Mouse (Mus musculus) adrenal gland, postnatal 0 days (tissue): ENCODE measurements around the gene Gm48552. TPM values are rescaled to one million over a fixed set of nuclear protein-coding genes. Genes with fewer than 3 reads are reported as not detected.

Experiments
- microRNA-seq: library from miRNA; unstranded; fragments of <30 nt; microRNA quantifications from one replicate; pipeline ENCODE4, GENCODE M21; 2016; ENCODE audit warnings: borderline replicate concordance; ENCODE audit not compliant: insufficient number of aligned reads
- polyA plus RNA-seq: library from polyadenylated mRNA; unstranded; fragments of >200 nt; fragmentation: Nextera tagmentation; extraction: Ambion mirVana; gene quantifications from 2 replicates; pipeline ENCODE4 v1.2.1, GENCODE M21; 2015

Gm48552 gene
- 0.77 and 1.2 TPM in 2 replicates for polyA plus RNA-seq

DNA sequence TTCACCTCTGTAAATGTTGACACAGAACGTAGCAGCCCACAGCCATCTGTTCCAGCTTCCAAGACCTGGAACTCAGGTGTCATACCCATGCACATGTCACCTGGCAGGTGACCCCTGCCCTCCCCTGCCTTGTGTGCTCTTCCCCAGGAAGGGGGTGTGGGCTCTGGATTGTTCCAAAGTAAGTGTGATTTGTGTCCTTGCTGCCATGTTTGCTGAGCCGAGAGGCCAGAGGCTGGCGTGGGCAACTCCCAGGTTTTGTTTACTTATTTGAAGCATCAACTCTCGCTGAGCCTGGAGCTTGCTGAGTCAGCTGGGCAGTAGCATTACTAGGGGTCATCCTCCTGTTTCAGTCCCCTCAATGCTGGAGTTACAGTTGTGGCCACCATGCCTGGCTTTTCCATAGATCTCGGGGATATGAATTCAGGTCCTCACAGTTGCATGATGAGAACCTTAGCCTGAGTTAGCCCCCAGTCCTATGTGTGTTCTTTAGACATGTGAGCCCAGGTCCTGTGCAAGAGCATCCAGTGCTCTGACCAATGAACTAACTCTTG, at the start of gene Gm48552:
Gm48552 (plus strand) TSS at position 501 of the 551 bp plus-strand sequence.

DNA sequence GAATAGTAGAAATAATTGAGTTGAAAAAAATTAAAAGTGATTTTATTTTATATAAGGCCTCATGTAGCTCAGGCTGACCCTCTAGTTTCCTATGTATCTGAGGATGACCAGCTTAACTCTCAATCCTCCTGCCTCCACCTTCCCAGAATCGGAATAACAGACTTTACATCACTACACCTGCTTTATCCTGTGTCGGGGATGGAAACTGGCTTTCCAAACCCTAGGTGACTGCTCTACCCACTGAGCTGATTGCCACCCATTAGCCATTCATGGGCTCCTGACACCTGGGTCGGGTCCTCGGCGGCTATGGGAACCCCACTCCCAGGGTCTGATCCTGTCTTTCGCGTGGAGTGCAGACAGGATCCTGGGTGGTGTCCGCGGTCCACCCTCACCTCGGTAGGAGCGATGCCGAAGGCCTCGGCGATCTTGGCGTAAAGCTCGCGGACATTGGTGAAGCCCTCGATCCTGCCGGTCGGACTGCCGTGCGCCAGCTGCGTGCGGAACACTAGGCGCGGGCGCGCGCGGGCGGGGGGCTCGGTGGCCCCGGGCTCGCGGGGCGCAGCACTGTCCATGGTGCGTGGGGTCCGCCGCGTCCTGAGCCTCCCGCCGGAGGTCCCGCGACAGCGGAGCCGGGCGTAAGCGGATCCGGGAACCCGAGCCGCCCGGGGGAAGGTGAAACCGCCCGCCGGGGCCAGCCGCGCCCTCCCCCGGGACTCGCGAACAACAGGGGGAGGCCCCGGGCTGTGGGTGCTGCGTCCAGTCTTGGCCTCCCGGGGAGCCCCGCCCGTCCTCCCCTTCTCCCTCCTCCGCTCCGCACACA, 45.9 kb upstream of the Gm48552 start, which contains the start of gene Gipc3:
Gipc3 (minus strand) TSS at position 581 of the 820 bp plus-strand sequence.

DNA sequence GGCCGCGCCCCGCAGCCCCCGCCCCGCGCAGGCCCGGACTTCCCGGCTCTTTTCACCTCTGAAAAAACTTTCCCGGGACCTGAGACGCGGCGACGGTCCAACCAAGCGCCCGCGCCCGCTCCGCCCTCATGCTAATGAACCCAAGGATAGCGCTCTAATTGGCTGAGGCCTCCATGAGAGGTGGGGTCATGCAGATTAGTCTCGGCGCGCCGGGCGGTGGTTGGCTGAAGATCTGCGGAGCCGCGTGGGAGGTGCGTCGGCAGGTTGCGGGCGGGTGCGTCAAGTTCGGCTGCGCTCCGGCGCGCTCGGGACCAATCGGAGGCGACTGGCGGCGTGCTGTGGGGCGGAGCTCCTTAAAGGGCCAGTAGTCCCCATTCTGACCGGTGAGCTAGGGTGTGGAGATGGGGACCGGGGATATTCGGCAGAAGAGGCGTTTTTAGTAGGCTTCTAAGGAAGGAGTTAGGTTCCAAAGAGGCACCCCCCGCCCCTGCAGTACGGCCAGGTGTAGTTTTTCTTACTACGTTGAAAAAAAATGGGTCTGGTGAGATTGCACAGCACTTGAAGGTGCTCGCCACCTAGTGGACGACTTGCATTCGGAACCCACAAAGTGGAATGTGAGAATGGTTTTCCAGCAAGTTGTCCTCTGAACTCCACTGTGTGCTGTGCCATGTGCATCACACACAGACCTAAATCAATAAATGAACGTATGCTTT, 38.3 kb upstream of the Gm48552 start, which contains the start of gene Hmg20b:
Hmg20b (minus strand) TSS at position 130 of the 713 bp plus-strand sequence.

DNA sequence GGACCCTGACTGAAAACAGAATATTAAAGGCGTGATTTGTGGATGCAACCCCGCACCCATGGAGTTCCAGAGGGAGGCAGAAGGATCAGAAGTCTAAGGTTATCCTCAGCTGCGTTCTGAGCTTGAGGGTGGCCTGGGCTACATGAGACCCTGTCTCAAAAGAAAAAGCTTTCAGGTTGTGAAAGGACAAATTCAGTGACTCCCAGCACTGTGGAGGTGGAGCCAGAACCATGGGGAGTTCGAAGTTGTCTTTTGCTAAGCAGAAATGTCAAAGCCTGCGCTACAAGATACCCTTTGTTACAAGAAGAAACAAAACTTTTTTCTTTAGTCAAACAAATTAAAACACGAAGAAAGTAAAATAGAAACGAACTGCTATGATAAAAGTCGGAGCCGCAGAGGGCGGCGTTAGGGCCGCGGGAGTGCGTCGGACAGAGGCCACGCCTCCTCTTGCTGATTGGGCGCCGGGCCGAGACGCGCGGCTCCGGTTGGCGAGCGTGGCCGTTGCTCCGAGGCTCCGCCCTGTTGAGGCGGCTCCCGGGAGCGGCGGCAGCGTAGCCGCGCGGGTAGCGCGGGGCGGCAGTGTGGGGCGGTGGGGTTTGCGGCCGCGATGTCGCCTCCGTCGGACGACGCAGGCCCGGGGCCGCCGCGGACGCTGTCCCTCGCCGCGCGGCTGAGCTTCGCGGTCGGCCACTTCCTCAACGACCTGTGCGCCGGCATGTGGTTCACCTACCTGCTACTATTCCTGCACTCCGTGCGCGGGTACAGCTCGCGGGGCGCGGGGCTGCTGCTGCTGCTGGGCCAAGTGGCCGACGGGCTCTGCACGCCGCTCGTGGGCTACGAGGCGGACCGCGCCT, 31.6 kb upstream of the Gm48552 start, which contains the start of gene Mfsd12:
Mfsd12 (plus strand) TSS at position 501 of the 854 bp plus-strand sequence.

DNA sequence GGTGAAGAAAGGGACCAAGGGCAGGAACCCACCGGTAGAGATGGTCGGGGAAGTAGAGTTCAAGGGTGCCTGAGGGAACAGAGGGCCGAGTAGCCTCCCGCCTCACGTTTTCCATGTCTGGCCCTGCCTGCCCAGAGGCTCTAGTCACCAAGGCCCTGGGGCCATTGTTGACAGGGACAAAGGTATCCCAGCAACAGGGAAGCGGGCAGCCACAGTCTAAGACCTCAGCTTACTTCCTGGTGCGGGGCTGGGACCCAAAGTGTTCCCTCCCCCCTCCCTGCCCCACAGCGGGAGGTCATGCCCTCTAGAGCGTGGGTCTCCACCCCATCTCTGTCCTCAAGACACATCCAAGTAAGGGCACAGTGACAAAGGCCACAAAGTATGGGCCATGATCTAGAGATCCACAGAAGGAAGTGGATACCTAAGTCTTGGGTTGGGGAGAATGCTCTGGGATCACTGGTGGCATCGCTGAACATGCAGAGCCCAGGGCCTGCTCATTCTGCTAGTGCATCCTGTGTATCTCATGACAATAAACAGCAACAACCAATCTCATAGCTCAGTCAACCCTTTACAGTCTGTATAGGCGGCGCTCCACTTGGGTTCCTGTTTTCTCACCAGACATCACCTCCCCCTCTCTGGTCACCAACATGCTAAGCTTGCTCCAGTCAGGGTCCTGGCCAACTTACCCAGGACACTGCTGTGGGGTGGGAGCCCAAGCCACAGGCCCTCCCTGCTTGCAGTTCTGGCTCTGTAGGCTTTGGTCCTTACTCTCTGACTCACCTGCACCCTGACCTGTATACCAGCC, 22.9 kb upstream of the Gm48552 start, which contains the start of gene 4930404N11Rik:
4930404N11Rik (minus strand) TSS at position 145 of the 805 bp plus-strand sequence.

DNA sequence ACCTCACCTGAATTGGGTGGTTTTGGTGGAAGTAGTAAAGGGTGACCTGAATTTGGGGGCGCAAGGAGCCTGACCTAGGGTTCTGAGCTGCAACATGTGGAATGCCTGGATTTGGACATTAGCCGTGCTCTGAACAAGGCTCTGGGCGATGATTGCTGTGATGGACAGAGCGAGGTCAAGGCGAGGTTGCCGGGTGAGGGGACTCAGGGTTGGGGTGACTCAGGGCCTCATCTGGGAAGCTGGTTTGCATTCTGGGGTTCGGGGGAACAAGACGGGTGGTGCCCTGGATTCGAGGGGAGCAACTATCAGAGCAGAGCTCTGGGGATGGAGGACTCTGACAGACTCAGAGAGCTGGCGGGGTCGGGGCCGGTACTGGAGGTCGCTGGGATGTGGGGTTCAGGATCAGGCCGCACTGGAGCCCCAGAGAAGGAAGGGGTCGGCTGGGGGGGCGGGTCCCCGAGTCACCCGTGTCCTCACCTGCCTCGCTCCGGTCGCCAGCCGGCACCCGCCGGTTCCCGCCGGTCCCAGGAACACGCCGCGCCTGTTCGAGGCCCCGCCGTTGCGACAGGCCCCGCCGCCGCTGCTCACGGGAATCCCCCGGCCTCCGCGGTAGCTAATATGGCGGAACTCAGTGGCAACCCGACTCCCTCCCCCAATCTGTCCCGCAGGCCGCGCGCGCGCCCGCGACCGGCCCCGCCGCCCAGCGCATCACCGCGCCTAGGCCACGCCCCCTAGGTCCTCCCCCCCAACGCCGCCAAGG, 10.8 kb upstream of the Gm48552 start, which contains the start of gene Fzr1:
Fzr1 (minus strand) TSS at position 724 of the 760 bp plus-strand sequence.

DNA sequence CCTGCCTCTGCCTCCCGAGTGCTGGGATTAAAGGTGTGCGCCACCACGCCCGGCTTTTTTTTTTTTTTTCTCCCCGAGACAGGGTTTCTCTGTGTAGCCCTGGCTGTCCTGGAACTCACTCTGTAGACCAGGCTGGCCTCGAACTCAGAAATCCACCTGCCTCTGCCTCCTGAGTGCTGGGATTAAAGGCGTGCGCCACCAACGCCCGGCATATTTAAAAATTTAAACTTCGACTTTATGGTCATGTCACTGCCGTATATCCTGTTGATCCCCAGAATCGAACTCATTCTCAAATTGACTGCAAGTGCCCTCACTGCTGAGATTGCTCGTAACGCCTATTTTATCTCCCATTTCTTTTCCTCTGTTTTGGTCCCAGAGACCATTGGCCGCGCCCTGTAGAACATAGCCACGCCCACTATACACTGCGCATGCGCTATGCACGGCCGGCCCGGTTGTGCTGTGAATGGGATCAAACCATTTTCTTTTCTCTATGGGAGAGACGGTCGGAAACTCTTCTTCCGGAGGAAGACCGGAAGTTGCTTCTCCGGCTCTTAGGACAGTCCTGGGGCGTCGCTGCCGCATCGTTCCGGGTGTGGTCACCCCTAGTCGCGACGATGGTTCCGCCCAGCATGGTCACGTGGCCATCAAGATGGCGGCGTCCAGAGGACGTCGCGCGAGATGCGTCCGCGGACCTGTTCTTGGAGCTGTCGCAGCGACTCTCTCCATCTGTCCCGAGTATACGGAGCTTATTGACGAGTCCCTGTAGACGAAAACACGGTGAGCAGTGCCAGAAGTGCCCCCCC, 4.8 kb upstream of the Gm48552 start, which contains the start of the genes Dohh and Gm48551:
Dohh (plus strand) TSS at position 627 of the 803 bp plus-strand sequence.
Gm48551 (plus strand) TSS at position 665 of the 803 bp plus-strand sequence.

DNA sequence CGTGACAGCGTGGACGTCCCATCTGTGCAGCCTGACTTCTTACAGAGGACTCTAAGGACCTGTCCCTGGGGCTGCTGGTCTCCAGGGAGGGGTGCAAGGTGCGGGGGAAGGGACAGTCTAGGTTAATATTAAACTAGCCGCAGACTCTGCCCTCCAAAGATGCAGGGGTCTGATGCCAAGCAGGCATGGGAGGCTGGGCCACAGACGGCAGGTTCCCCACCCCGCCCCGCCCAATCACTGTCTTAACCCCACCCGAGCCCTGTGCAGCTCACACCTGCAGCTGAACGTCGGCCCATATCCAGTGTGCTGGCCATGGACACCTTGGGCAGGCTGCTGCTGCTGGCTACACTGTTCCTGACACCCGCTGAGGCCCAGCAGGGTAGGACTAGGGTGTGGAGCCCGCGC, 4.0 kb downstream of the Gm48552 start, which contains the start of gene Smim24:
Smim24 (plus strand) TSS at position 271 of the 405 bp plus-strand sequence.

Small RNA genes lying within 50 kb of the gene (microRNA-seq; reads per million reads assigned to microRNA genes)
- 2.1 reads per million for gene Mir1191b
- gene Mir6913: not detected

Other genes starting within 250 kb of the Gm48552 start
- 15.5 and 24.7 TPM in 2 replicates for gene Pias4, start 221.1 kb upstream of the Gm48552 start, polyA plus RNA-seq
- 323 and 361 TPM in 2 replicates for gene Eef2, start 212.4 kb upstream of the Gm48552 start, polyA plus RNA-seq
- 45.5 and 58.7 TPM in 2 replicates for gene Dapk3, start 206.0 kb upstream of the Gm48552 start, polyA plus RNA-seq
- gene 4930442H23Rik, start 205.2 kb upstream of the Gm48552 start, polyA plus RNA-seq: 0.16 TPM in 1 of 2 replicates, not detected in the other
- 0.13 TPM in 1 of 2 replicates, not detected in the other for gene Nmrk2, start 187.0 kb upstream of the Gm48552 start, polyA plus RNA-seq
- 2.4 and 8.1 TPM in 2 replicates for gene Atcay, start 158.2 kb upstream of the Gm48552 start, polyA plus RNA-seq
- gene Zfr2, start 155.8 kb upstream of the Gm48552 start, polyA plus RNA-seq: 5.5 and 7.2 TPM in 2 replicates
- 1.5 and 1.8 TPM in 2 replicates for gene Matk, start 136.1 kb upstream of the Gm48552 start, polyA plus RNA-seq
- 257 and 299 TPM in 2 replicates for gene Mrpl54, start 122.1 kb upstream of the Gm48552 start, polyA plus RNA-seq
- gene Apba3, start 122.0 kb upstream of the Gm48552 start, polyA plus RNA-seq: 29.0 and 34.3 TPM in 2 replicates
- 0.76 and 1.2 TPM in 2 replicates for gene Tjp3, start 97.4 kb upstream of the Gm48552 start, polyA plus RNA-seq
- 29.5 and 37.8 TPM in 2 replicates for gene Pip5k1c, start 96.0 kb upstream of the Gm48552 start, polyA plus RNA-seq
- gene Cactin, start 67.9 kb upstream of the Gm48552 start, polyA plus RNA-seq: 17.8 and 25.6 TPM in 2 replicates
- gene Tbxa2r, start 60.3 kb upstream of the Gm48552 start, polyA plus RNA-seq: 28.4 and 31.0 TPM in 2 replicates
- gene Gipc3, start 45.7 kb upstream of the Gm48552 start, polyA plus RNA-seq: 0.11 and 0.12 TPM in 2 replicates
- 59.6 and 78.9 TPM in 2 replicates for gene Hmg20b, start 38.5 kb upstream of the Gm48552 start, polyA plus RNA-seq
- 8.9 and 10.3 TPM in 2 replicates for gene Mfsd12, start 31.5 kb upstream of the Gm48552 start, polyA plus RNA-seq
- gene 4930404N11Rik, start 23.2 kb upstream of the Gm48552 start, polyA plus RNA-seq: 0.95 and 2.1 TPM in 2 replicates
- gene Fzr1, start 10.5 kb upstream of the Gm48552 start, polyA plus RNA-seq: 42.1 and 63.2 TPM in 2 replicates
- 62.7 and 76.5 TPM in 2 replicates for gene Dohh, start 4.6 kb upstream of the Gm48552 start, polyA plus RNA-seq
- gene Gm48551, start 4.5 kb upstream of the Gm48552 start, polyA plus RNA-seq: 1.4 and 3.0 TPM in 2 replicates
- gene Smim24, start 4.0 kb downstream of the Gm48552 start, polyA plus RNA-seq: 3.3 and 8.2 TPM in 2 replicates
- gene Nfic, start 66.6 kb downstream of the Gm48552 start, polyA plus RNA-seq: 65.6 and 73.8 TPM in 2 replicates
- 1.6 and 6.1 TPM in 2 replicates for gene Celf5, start 93.7 kb downstream of the Gm48552 start, polyA plus RNA-seq
- 42.4 and 49.4 TPM in 2 replicates for gene Ncln, start 107.4 kb downstream of the Gm48552 start, polyA plus RNA-seq
- gene S1pr4, start 111.1 kb downstream of the Gm48552 start, polyA plus RNA-seq: 1.2 and 1.8 TPM in 2 replicates
- 2.0 and 2.2 TPM in 2 replicates for gene Gna15, start 135.2 kb downstream of the Gm48552 start, polyA plus RNA-seq
- 61.6 and 64.5 TPM in 2 replicates for gene Gna11, start 156.2 kb downstream of the Gm48552 start, polyA plus RNA-seq
- gene Aes, start 170.5 kb downstream of the Gm48552 start, polyA plus RNA-seq: 477 and 665 TPM in 2 replicates
- 6.8 and 10.0 TPM in 2 replicates for gene Tle2, start 185.6 kb downstream of the Gm48552 start, polyA plus RNA-seq
- gene Tle6, start 212.1 kb downstream of the Gm48552 start, polyA plus RNA-seq: 14.5 and 17.4 TPM in 2 replicates
- 0.46 and 0.72 TPM in 2 replicates for gene BC025920, start 217.3 kb downstream of the Gm48552 start, polyA plus RNA-seq
- 15.8 and 23.5 TPM in 2 replicates for gene Sirt6, start 238.8 kb downstream of the Gm48552 start, polyA plus RNA-seq
- 11.6 and 13.9 TPM in 2 replicates for gene Ankrd24, start 239.5 kb downstream of the Gm48552 start, polyA plus RNA-seq